Mouse (Mus musculus) cerebellum, postnatal 36 days (tissue): Measurements from ENCODE around the gene Oosp2.

ENCODE experiments used
- DNase-seq, 2 experiments: peaks; one replicate each; pipeline ENCODE4 v3.0.0; 2021 to 2022; ENCODE audit warnings: mixed read lengths in 2 of 2

Oosp2 gene

GRCm38 (mm10) chr19:11660459-11660858, at the start of gene Oosp2:
Oosp2 (minus strand) TSS chr19:11660559.
- no peak for DNase-seq

- no peak for DNase-seq
Observed at GRCm38 (mm10) chr19:11698342-11698741, 38.0 kb upstream of the Oosp2 start.

GRCm38 (mm10) chr19:11696755-11697154, 36.4 kb upstream of the Oosp2 start, which contains the start of gene Oosp3:
Oosp3 (plus strand) TSS chr19:11697055.
- no peak for DNase-seq

- DNase-seq = no peak
Observed at GRCm38 (mm10) chr19:11691454-11691853, 31.1 kb upstream of the Oosp2 start.

- DNase-seq = no peak
Observed at GRCm38 (mm10) chr19:11690839-11691238, 30.5 kb upstream of the Oosp2 start, which contains the start of gene Oosp1. Oosp1 (minus strand) TSS chr19:11691150.

GRCm38 (mm10) chr19:11661562-11661961, 1.2 kb upstream of the Oosp2 start:
- no peak for DNase-seq

GRCm38 (mm10) chr19:11659142-11659541, 1.2 kb downstream of the Oosp2 start:
- no peak for DNase-seq

GRCm38 (mm10) chr19:11649564-11649963, 10.8 kb downstream of the Oosp2 start:
- DNase-seq = no peak

- no peak for DNase-seq
Observed at GRCm38 (mm10) chr19:11646166-11646565, 14.2 kb downstream of the Oosp2 start.

- DNase-seq = no peak
Observed at GRCm38 (mm10) chr19:11640732-11641131, 19.6 kb downstream of the Oosp2 start, which contains the start of gene Ms4a3. Ms4a3 (minus strand) TSS chr19:11640851.

GRCm38 (mm10) chr19:11639038-11639437, 21.3 kb downstream of the Oosp2 start:
- DNase-seq = no peak

- no peak for DNase-seq
Observed at GRCm38 (mm10) chr19:11635572-11635971, 24.8 kb downstream of the Oosp2 start.

GRCm38 (mm10) chr19:11634330-11634729, 26.0 kb downstream of the Oosp2 start:
- no peak for DNase-seq

- no peak for DNase-seq
Observed at GRCm38 (mm10) chr19:11633732-11634131, 26.6 kb downstream of the Oosp2 start.

- DNase-seq = no peak
Observed at GRCm38 (mm10) chr19:11625231-11625630, 35.1 kb downstream of the Oosp2 start.

- DNase-seq = no peak
Observed at GRCm38 (mm10) chr19:11624800-11625199, 35.6 kb downstream of the Oosp2 start.

- no peak for DNase-seq
Observed at GRCm38 (mm10) chr19:11623551-11623950, 36.8 kb downstream of the Oosp2 start, which contains the start of gene Ms4a2. Ms4a2 (minus strand) TSS chr19:11623719.

- no peak for DNase-seq
Observed at GRCm38 (mm10) chr19:11617983-11618382, 42.4 kb downstream of the Oosp2 start.

- no peak for DNase-seq
Observed at GRCm38 (mm10) chr19:11614805-11615204, 45.6 kb downstream of the Oosp2 start.

- peak; percentile 7 to 9 for DNase-seq
Observed at GRCm38 (mm10) chr19:11613776-11614443, 46.4 kb downstream of the Oosp2 start.

GRCm38 (mm10) chr19:11613084-11613483, 47.3 kb downstream of the Oosp2 start:
- no peak for DNase-seq

GRCm38 (mm10) chr19:11612293-11612692, 48.1 kb downstream of the Oosp2 start:
- no peak for DNase-seq

GRCm38 (mm10) chr19:11611541-11611945, 48.8 kb downstream of the Oosp2 start:
- DNase-seq = peak; percentile 12 to 24

- peak; percentile 21 to 23 for DNase-seq
Observed at GRCm38 (mm10) chr19:11608172-11608571, 52.2 kb downstream of the Oosp2 start.

- no peak for DNase-seq
Observed at GRCm38 (mm10) chr19:11604603-11605002, 55.8 kb downstream of the Oosp2 start, which contains the start of gene Ms4a6d. Ms4a6d (minus strand) TSS chr19:11604849.
